Mouse (Mus musculus): ENCODE results near the gene Fubp1. TPM values are rescaled to one million over a fixed set of nuclear protein-coding genes. Genes with fewer than 3 reads are reported as not detected.
A peak's percentile ranks its signal among the peaks of the same experiment; 100 is the strongest.

Gene Fubp1
- total and polyA plus RNA-seq, 3 experiments: 196 to 202 TPM; not detected in 1

DNA sequence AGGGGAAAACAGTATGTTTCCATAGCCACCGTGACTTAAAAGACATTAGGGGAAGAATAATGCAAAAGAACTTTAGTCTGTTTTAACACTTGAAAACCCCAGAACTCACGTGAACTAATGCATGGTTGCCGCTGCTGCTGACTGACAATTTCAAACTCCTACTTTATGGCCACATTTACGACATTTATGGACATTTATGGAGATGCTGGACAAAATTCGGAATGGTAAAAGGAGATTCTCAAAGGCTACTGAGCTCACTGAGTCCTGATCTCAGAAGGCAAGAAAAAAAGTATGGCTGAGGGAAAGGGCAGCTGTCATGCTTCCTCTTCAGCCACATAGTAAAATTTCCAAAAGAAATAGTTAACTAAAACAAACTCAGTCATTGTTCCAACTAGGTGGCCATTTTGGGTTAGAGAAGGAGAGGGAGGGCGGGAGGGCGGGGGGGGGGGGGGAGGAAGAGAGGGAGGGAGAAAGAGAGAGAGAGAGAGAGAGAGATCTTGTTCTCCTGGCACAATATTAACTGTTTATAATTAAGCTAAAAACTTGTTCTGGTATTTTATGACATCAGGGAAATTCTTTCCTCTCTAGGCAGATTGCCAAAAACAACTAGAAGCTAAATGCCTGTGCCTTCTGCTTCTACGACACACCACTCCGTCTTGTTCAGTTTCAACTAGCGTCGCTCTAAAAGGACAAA lies 17.8 kb upstream of the Fubp1 start (continued):
- TF ChIP-seq ETS1 (IDR thresholded peaks at IDR 0.05; ENCODE audit: low read depth, low read length) (peak; percentile 77), GATA1 (IDR thresholded peaks at IDR 0.05; ENCODE audit: low read depth, low read length) (no peak), RAD21 (IDR thresholded peaks at IDR 0.05; ENCODE audit: low read depth, low read length) (no peak), SIN3A (IDR thresholded peaks at IDR 0.05; ENCODE audit: low read length) (peak; percentile 35; the same call in 1 of the 2 replicates), MAZ (IDR thresholded peaks at IDR 0.05; ENCODE audit: low read depth, low read length) (0 out of 2 replicates have a peak, but pooled peaks have one; percentile 45), CTCF (IDR thresholded peaks at IDR 0.05 in 2 of 3, conservative IDR thresholded peaks at IDR 0.05 in 1 of 3; ENCODE audit: control insufficient read depth in 1 of 3, insufficient read depth in 1 of 3, low read depth in 2 of 3, low read length in 3 of 3, poor library complexity in 1 of 3, severe bottlenecking in 1 of 3) (no peak), POLR2A (IDR thresholded peaks at IDR 0.05; ENCODE audit: control insufficient read depth in 1 of 2, insufficient read depth in 1 of 2, low read depth in 1 of 2, low read length in 2 of 2, poor library complexity in 1 of 2) (no peak)

- peaks cover 0 to 32% of the 10 kb centered on the region in 2 experiments; a peak in 2 of 4 replicates for H3K36me3 ChIP-seq (ENCODE audit: control insufficient read depth in 1 of 2, insufficient read depth in 2 of 2, low read length in 2 of 2)
- peak overlapping the region; percentile 92 for H3K27ac ChIP-seq (ENCODE audit: control insufficient read depth, low read depth, low read length)
- DNase-seq (ENCODE audit: low read depth, low spot score): no peak
- peaks cover 36% of the 10 kb centered on the region for H3K79me2 ChIP-seq (ENCODE audit: control insufficient read depth, insufficient read depth, low read length, poor library complexity)
- peaks cover 4 to 14% of the 10 kb centered on the region in 2 experiments; a peak in 3 of 4 replicates for H3K4me1 ChIP-seq (ENCODE audit: control insufficient read depth in 1 of 2, insufficient read depth in 2 of 2, low read length in 2 of 2)
- peak overlapping the region; percentile 79 to 95 for H3K4me3 ChIP-seq (ENCODE audit: control insufficient read depth in 1 of 2, insufficient read depth in 1 of 2, low read depth in 2 of 2, low read length in 2 of 2)
- H3K9me3 ChIP-seq (replicated peaks; ENCODE audit: insufficient read depth, low read length): no peaks in the 10 kb centered on the region
- no peak for TF ChIP-seq USF2 (IDR thresholded peaks at IDR 0.05; ENCODE audit: borderline replicate concordance in 1 of 2, insufficient read depth in 1 of 2, low read depth in 1 of 2, low read length in 2 of 2)
- no peak for TF ChIP-seq ELF1 (IDR thresholded peaks at IDR 0.05; ENCODE audit: low read depth, low read length)
- no peak for TF ChIP-seq POLR2A (IDR thresholded peaks at IDR 0.05; ENCODE audit: control insufficient read depth in 1 of 2, insufficient read depth in 1 of 2, low read depth in 1 of 2, low read length in 2 of 2, poor library complexity in 1 of 2)
- TF ChIP-seq CHD2 (IDR thresholded peaks at IDR 0.05; ENCODE audit: low read length): no peak
- TF ChIP-seq USF1 (IDR thresholded peaks at IDR 0.05; ENCODE audit: low read depth, low read length): no peak
- TF ChIP-seq ZNF384 (IDR thresholded peaks at IDR 0.05; ENCODE audit: low read depth, low read length): peak; percentile 56; the same call in 1 of the 2 replicates
- TF ChIP-seq TAL1 (IDR thresholded peaks at IDR 0.05; ENCODE audit: low read length): no peak
- peak overlapping the region; percentile 95 for H3K9ac ChIP-seq (ENCODE audit: control insufficient read depth, low read depth, low read length, poor library complexity, severe bottlenecking)
- H3K27me3 ChIP-seq (ENCODE audit: control insufficient read depth in 1 of 2, insufficient read depth in 2 of 2, low read length in 2 of 2): no peaks in the 10 kb centered on the region
Measured at GRCm38 (mm10) chr3:152193177-152193576, 17.0 kb upstream of the Fubp1 start.

DNA sequence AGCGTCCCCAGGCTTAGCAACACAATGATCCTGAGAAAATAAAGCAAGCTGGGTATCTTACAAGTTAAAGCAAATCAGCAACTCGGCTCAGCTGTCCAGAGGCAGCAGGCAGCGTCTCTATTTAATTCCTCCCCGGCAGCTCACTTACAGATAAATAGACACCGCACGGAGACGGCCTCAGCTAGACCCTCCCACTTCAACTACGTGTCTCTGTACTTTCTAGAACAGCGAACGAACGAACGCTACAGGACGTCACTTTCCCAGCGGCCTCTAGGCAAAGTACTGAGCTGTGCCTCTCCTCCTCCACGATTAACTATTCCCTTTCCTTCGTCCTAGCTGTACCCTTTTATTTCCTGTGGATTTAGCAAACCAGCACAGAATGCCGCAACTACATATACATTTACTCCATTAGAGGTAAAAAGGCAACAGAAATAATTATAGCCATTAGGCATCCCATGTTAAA lies 16.6 kb upstream of the Fubp1 start:
- DNase-seq (ENCODE audit: low read depth, low spot score): peak; percentile 98
- Histone ChIP-seq H3K4me3 (ENCODE audit: control insufficient read depth in 1 of 2, insufficient read depth in 1 of 2, low read depth in 2 of 2, low read length in 2 of 2) (peak overlapping the region; percentile 79 to 95), H3K9me3 (replicated peaks; ENCODE audit: insufficient read depth, low read length) (no peaks in the 10 kb centered on the region), H3K4me1 (ENCODE audit: control insufficient read depth in 1 of 2, insufficient read depth in 2 of 2, low read length in 2 of 2) (peaks cover 4 to 12% of the 10 kb centered on the region in 2 experiments; a peak in 3 of 4 replicates), H3K9ac (ENCODE audit: control insufficient read depth, low read depth, low read length, poor library complexity, severe bottlenecking) (peak overlapping the region; percentile 95), H3K27me3 (ENCODE audit: control insufficient read depth in 1 of 2, insufficient read depth in 2 of 2, low read length in 2 of 2) (no peaks in the 10 kb centered on the region), H3K27ac (ENCODE audit: control insufficient read depth, low read depth, low read length) (peak overlapping the region; percentile 92), H3K79me2 (ENCODE audit: control insufficient read depth, insufficient read depth, low read length, poor library complexity) (peaks cover 34% of the 10 kb centered on the region), H3K36me3 (ENCODE audit: control insufficient read depth in 1 of 2, insufficient read depth in 2 of 2, low read length in 2 of 2) (peaks cover 0 to 30% of the 10 kb centered on the region in 2 experiments; a peak in 2 of 4 replicates)
- no peak for TF ChIP-seq ELF1 (IDR thresholded peaks at IDR 0.05; ENCODE audit: low read depth, low read length)
- peak; percentile 83 for TF ChIP-seq ETS1 (IDR thresholded peaks at IDR 0.05; ENCODE audit: low read depth, low read length)
- TF ChIP-seq NELFE (IDR thresholded peaks at IDR 0.05; ENCODE audit: low read depth, low read length): peak; percentile 92
- peak; percentile 56 for TF ChIP-seq GATA1 (IDR thresholded peaks at IDR 0.05; ENCODE audit: low read depth, low read length)
- no peak for TF ChIP-seq CTCF (IDR thresholded peaks at IDR 0.05 in 2 of 3, conservative IDR thresholded peaks at IDR 0.05 in 1 of 3; ENCODE audit: control insufficient read depth in 1 of 3, insufficient read depth in 1 of 3, low read depth in 2 of 3, low read length in 3 of 3, poor library complexity in 1 of 3, severe bottlenecking in 1 of 3)
- TF ChIP-seq CHD1 (IDR thresholded peaks at IDR 0.05; ENCODE audit: low read depth, low read length): 0 out of 2 replicates have a peak, but pooled peaks have one; percentile 75
- TF ChIP-seq RAD21 (IDR thresholded peaks at IDR 0.05; ENCODE audit: low read depth, low read length): no peak
- peak; percentile 98 for TF ChIP-seq ZMIZ1 (IDR thresholded peaks at IDR 0.05; ENCODE audit: low read depth, low read length)
- TF ChIP-seq MAFK (IDR thresholded peaks at IDR 0.05; ENCODE audit: borderline replicate concordance, low read depth, low read length): no peak
- peak; percentile 76 for TF ChIP-seq TCF12 (IDR thresholded peaks at IDR 0.05; ENCODE audit: low read depth, low read length)
- TF ChIP-seq SIN3A (IDR thresholded peaks at IDR 0.05; ENCODE audit: low read length): peak; percentile 92
- TF ChIP-seq TBP (IDR thresholded peaks at IDR 0.05; ENCODE audit: low read depth, low read length): peak; percentile 98
- TF ChIP-seq BHLHE40 (IDR thresholded peaks at IDR 0.05; ENCODE audit: borderline replicate concordance, low read depth, low read length): no peak
- TF ChIP-seq TAL1 (IDR thresholded peaks at IDR 0.05; ENCODE audit: low read length): no peak
- TF ChIP-seq MAX (IDR thresholded peaks at IDR 0.05; ENCODE audit: low read length): peak; percentile 35; the same call in 1 of the 2 replicates
- peak; percentile 80 for TF ChIP-seq HCFC1 (IDR thresholded peaks at IDR 0.05; ENCODE audit: low read depth, low read length)
- TF ChIP-seq MYC (IDR thresholded peaks at IDR 0.05; ENCODE audit: low read depth, low read length): 0 out of 2 replicates have a peak, but pooled peaks have one; percentile 24
- peak; percentile 78 for TF ChIP-seq MXI1 (IDR thresholded peaks at IDR 0.05; ENCODE audit: low read depth, low read length)
- peak; percentile 82 to 99 for TF ChIP-seq POLR2A (IDR thresholded peaks at IDR 0.05; ENCODE audit: control insufficient read depth in 1 of 2, insufficient read depth in 1 of 2, low read depth in 1 of 2, low read length in 2 of 2, poor library complexity in 1 of 2)
- 0 out of 2 replicates have a peak, but pooled peaks have one; percentile 4 for TF ChIP-seq USF1 (IDR thresholded peaks at IDR 0.05; ENCODE audit: low read depth, low read length)

Data from MEL (cell line).